Mouse (Mus musculus) CD4-positive, CD25-positive, alpha-beta regulatory T cell, adult 9 weeks (primary cell): ENCODE measurements around the gene Xlr3c. TPM values are rescaled to one million over a fixed set of nuclear protein-coding genes. Genes with fewer than 3 reads are reported as not detected.

Experiments
- polyA plus RNA-seq: library from polyadenylated mRNA; unstranded; fragments of 100-300 nt; shearing (Covaris generic); gene quantifications from one replicate; pipeline ENCODE4 v1.2.1, GENCODE M21; 2017

The Xlr3c gene
- not detected for polyA plus RNA-seq

GRCm38 (mm10) chrX:73265270-73265669, at the start of gene Xlr3c:
Xlr3c (minus strand) TSS chrX:73265390.

GRCm38 (mm10) chrX:73292876-73293275, 27.7 kb upstream of the Xlr3c start, which contains the start of the genes Xlr5a and Xlr5c:
Xlr5a (minus strand) TSS chrX:73292976.
Xlr5c (minus strand) TSS chrX:73292976.

GRCm38 (mm10) chrX:73242821-73243325, 22.3 kb downstream of the Xlr3c start, which contains the start of gene Xlr4c:
Xlr4c (minus strand) TSS chrX:73243130.

GRCm38 (mm10) chrX:73227914-73228605, 37.1 kb downstream of the Xlr3c start, which contains the start of gene F8a:
F8a (plus strand) TSS chrX:73228291.

GRCm38 (mm10) chrX:73213819-73214564, 51.2 kb downstream of the Xlr3c start, which contains the start of gene Xlr4b:
Xlr4b (plus strand) TSS chrX:73214333.

Other genes starting within 250 kb of the Xlr3c start
- gene Pnma5, start 228.3 kb downstream of the Xlr3c start, polyA plus RNA-seq, result not detected
- gene Pnma3, start 200.6 kb downstream of the Xlr3c start, polyA plus RNA-seq, result not detected
- 118 TPM for gene Xlr4a, start 182.9 kb downstream of the Xlr3c start, polyA plus RNA-seq
- gene Xlr3a, start 168.3 kb downstream of the Xlr3c start, polyA plus RNA-seq, result 1.1 TPM
- 0.11 TPM for gene Gm14685, start 148.3 kb downstream of the Xlr3c start, polyA plus RNA-seq
- not detected for gene Xlr5b, start 116.6 kb downstream of the Xlr3c start, polyA plus RNA-seq
- gene DXBay18, start 115.9 kb downstream of the Xlr3c start, polyA plus RNA-seq, result 0.20 TPM
- gene Spin2d, start 88.4 kb downstream of the Xlr3c start, polyA plus RNA-seq, result not detected
- 13.7 TPM for gene Xlr3b, start 73.2 kb downstream of the Xlr3c start, polyA plus RNA-seq
- 160 TPM for gene Xlr4b, start 51.1 kb downstream of the Xlr3c start, polyA plus RNA-seq
- 2.7 TPM for gene F8a, start 37.1 kb downstream of the Xlr3c start, polyA plus RNA-seq
- 113 TPM for gene Xlr4c, start 22.3 kb downstream of the Xlr3c start, polyA plus RNA-seq
- gene Xlr5a, start 27.6 kb upstream of the Xlr3c start, polyA plus RNA-seq, result not detected
- not detected for gene Xlr5c, start 27.6 kb upstream of the Xlr3c start, polyA plus RNA-seq
- not detected for gene Gm45015, start 71.5 kb upstream of the Xlr3c start, polyA plus RNA-seq
- 21.8 TPM for gene Zfp275, start 77.2 kb upstream of the Xlr3c start, polyA plus RNA-seq
- not detected for gene Gm18336, start 133.3 kb upstream of the Xlr3c start, polyA plus RNA-seq
- gene Zfp92, start 145.7 kb upstream of the Xlr3c start, polyA plus RNA-seq, result 0.24 TPM
- not detected for gene Trex2, start 170.0 kb upstream of the Xlr3c start, polyA plus RNA-seq
- gene Haus7, start 193.7 kb upstream of the Xlr3c start, polyA plus RNA-seq, result 33.2 TPM
- gene Bgn, start 218.2 kb upstream of the Xlr3c start, polyA plus RNA-seq, result not detected
- gene Atp2b3, start 237.7 kb upstream of the Xlr3c start, polyA plus RNA-seq, result not detected